Mouse (Mus musculus): Measurements from ENCODE around the gene Rbms3.

Rbms3 gene

DNA sequence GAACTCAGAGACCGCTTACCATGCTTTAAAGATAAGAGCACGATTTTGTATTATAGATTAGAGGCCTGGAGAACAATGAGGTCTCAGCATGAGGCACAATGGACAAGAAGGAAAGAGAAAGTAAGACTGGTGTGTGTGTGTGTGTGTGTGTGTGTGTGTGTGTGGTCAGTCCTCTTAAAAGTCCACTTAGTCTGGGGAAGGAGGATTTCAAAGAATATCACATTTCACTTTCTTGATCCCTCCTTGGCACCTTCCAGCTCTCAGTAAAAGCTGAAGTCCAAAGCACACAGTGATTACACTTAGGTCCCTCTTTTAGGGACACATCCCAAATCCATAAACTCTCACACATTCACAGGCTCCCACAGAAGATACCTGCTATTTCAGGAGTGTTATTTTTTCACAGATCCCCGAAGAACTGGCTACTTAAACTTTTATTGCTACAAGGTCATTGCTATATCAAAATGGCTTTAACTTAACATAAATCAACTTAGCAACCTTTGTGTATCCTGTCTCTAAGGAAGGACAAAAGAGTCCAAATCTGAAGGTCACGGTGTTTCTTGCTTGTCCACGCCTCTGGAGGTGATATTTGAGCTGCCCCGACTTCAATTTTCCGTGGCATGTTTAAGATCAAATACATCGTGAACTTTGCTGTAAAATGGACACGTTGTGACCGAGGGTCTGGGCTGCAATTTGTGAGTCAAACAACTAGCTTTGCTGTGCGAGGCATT is 880.7 kb downstream of the Rbms3 start:
- DNase-seq (ENCODE audit: low read depth): no peak

GRCm38 (mm10) chr9:116748346-116748745 is 881.4 kb downstream of the Rbms3 start:
- DNase-seq (ENCODE audit: low read depth): no peak

DNA sequence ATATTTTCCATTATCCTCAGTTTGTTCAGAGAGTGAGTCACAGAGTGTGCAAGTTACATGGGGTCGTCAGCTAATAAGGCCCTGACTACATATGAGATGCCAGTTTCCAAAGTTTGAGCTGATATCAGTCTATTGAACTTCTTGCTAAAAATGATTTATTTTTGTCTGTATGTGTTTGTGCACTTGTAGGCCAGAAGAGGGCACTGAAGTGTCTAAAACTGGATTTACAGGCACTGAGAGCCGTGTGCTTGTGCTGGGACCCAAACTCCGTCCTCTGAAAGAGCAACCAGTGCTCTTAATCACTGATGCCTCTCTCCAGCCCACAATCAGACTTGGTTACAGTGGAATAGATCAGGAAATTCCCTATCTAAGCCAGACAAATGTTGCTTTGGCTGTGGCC is 882.8 kb downstream of the Rbms3 start:
- DNase-seq (ENCODE audit: low read depth): no peak

DNA sequence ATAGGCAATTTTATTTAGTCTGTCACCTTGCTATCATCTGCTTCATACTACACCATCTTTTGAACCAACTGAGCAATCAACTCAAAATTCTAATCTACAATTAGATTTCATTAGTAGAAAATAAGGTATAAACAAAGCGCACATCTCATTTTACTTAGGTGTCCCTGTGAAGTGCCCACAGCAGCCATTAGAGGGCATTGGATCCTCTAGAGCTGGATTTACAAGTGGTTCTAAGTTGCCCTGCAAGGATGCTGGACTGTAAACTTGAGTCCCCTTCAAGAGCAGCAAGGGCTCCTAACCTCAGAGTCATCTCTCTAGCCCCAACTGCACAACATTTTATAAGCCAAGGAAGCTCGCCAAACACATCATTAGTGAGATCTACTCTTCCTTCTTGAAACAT is 891.9 kb downstream of the Rbms3 start:
- no peak for DNase-seq (ENCODE audit: low read depth)

- no peak for DNase-seq (ENCODE audit: low read depth)
Measured at GRCm38 (mm10) chr9:116729172-116729571, 900.5 kb downstream of the Rbms3 start.

GRCm38 (mm10) chr9:116728655-116729054 is 901.1 kb downstream of the Rbms3 start:
- DNase-seq (ENCODE audit: low read depth): peak; percentile 27

- no peak for DNase-seq (ENCODE audit: low read depth)
Measured at GRCm38 (mm10) chr9:116728093-116728492, 901.6 kb downstream of the Rbms3 start.

- DNase-seq (ENCODE audit: low read depth): no peak
Measured at GRCm38 (mm10) chr9:116724581-116724980, 905.1 kb downstream of the Rbms3 start.

DNA sequence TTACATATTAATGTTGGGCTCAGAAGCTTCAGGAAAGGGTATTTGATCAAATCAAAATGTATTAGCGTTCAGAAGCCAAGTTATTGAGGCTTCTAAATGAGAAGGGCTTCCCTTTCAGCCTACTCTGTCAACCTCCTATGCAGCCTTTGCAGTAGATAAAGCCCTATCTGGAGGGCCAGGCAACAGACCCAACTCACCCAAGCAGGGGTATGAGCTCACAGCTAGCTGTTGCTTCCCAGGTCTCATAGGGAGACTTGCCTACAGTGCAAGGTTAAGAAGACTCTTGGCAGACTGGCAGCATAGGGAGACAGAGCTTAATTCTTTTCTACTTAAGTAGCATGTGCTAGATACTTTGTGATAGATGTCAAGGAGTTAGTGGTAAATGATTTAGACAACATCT is 926.6 kb downstream of the Rbms3 start:
- DNase-seq (ENCODE audit: low read depth): no peak

DNA sequence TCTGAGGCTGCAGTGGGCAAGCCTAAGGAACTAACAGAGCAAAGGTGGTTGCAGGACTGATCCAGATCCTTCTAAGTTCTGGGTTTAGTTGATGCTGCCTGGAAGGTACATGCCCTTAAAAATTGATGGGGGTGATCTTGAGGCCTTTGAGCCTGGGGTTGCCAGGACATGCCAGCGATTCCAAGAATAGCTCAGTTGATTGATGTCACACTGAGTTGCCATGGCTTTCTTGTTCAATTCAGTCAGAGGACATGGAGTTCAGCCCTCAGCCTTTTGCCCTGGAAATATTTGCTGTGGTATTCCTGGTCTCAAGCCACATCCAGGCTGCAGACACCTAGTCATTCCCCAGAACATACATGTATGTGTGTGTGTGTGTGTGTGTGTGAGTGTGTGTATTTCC is 927.1 kb downstream of the Rbms3 start:
- no peak for DNase-seq (ENCODE audit: low read depth)

GRCm38 (mm10) chr9:116701511-116702179 is 928.1 kb downstream of the Rbms3 start:
- no peak for DNase-seq (ENCODE audit: low read depth)

DNA sequence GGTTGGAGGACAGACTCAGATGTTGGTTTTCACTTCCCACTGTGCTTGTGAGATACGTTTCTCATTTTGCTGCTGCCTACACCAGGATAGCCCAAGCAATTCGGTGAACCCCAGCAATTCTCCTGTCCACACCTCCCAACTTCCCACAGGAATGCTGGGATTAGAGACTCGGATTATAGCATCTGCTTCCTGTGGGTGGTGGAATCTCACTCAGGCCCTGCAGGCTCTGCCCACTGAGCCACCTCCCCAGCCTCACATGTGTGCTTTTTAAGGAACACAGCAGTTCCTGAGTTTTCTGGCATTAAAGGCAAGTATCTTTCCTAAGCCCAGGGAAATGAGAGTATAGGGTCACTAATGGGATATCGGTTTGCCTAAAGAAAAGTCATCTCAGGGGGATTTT is 941.1 kb downstream of the Rbms3 start:
- no peak for DNase-seq (ENCODE audit: low read depth)

DNA sequence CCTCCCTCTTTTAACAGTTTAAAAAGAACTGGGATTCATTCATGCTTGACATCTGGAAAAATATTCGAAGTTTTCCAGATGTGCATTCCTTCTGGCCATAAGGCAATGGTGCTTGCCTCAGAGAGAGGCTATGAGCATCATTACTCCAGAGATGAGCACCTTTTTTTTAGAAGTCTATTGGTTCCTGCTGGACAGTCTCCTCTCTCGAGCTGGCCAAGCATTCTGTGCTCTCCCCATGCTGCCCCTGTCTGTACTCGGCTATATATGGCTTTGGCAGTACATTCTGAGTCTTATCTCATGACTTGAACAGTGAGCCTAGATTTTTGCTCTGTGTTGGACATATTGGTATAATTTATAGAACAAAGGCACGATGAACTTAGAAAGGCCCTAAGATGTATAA is 952.6 kb downstream of the Rbms3 start:
- DNase-seq (ENCODE audit: low read depth): peak; percentile 3

DNA sequence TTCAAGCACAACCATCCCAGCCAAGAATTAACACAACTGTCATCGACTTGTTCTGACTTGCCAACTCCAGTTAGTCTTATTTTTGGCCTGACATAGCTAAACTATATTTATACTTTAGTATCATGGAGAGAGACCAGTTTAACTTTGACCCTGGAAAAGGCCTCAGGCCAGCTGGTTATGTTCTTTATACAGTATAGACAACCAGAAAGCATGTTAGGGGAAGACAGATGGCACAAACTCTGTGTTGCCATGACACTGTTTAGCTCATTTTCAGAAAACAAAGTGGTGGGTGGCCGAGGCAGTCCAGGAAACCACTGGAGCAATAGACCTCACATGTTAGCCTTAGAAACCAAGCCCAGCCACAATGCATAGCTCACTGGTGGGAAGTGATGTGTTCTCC is 953.3 kb downstream of the Rbms3 start:
- DNase-seq (ENCODE audit: low read depth): peak; percentile 52

DNA sequence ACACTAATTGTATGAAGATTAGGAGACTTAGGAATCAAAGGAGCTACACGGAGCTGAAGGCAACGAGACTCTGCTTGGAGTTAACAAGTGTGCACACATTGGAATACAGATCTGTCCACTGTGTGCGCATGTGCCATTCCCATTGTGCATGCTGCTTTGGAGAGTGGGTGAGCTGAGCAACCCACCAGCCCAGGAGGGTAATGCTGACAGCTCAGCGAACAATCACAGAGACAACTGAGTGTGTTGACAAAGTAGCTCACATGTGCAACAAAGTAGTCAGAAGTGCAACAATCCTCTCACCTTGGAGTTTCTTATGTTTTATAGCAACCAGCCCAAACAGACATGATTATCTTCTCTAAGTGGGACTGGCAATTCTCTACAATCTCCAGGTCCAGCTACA is 955.5 kb downstream of the Rbms3 start:
- DNase-seq (ENCODE audit: low read depth): no peak

DNA sequence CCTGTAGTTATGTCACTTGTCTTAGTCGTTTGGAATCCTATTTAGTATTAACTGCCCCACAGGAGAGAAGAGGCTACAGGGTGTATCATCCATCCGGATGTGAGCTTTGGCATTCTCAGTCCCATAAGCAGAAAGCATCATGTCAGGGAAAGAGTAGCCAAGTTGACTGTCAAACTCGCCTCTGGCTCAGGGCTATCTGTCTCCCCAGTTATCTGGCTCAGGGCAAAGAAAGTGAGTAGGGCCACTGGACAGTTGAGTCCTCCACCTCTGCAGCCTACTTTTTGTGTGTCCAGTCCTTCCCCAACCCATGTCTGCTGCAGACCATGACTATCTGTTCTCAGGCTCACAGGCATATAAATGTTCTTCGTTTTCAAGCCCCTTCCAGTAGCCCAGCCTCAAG is 968.7 kb downstream of the Rbms3 start:
- no peak for DNase-seq (ENCODE audit: low read depth)

DNA sequence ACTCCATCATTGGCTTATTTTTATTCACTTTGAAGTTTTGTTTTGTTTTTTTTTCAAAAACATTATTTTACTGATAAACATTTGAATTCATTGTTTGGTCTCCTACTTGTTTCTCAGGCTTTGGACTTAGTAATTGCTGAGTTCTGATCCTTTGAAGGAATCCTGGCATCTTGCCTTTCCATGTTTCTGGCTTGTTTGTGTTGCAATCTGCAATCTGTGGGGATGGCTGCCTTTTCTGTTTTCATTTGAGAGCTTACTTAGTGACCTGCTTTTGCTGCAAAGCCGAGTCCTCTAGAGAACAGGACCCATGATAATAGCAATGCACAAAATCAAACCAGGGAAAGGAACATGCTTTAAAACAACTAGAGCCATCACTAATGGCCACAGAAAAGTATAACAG is 969.8 kb downstream of the Rbms3 start:
- DNase-seq (ENCODE audit: low read depth): peak; percentile 9

- DNase-seq (ENCODE audit: low read depth): no peak
Measured at GRCm38 (mm10) chr9:116657141-116657540, 972.6 kb downstream of the Rbms3 start.

DNA sequence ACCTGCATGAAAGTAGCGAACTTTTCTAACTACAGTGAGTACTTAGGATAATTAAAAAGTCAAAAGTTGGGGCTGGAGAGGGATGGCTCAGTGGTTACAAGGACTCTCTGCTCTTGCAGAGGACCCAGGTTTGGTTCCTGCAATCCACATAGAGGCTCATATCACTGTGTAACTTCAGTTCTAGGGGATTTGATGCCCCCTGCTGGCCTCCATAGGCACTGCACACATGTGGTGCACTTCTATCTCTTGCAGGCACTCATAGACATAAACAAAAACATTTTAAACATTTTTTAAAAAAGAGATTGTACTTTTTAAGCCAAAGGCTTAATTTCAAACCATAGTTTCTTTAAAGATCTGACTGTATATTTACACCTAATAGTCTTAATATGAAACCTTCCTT is 978.3 kb downstream of the Rbms3 start:
- DNase-seq (ENCODE audit: low read depth): no peak

GRCm38 (mm10) chr9:116649955-116650354 is 979.8 kb downstream of the Rbms3 start:
- no peak for DNase-seq (ENCODE audit: low read depth)

GRCm38 (mm10) chr9:116649086-116649792 is 980.5 kb downstream of the Rbms3 start:
- no peak for DNase-seq (ENCODE audit: low read depth)

DNA sequence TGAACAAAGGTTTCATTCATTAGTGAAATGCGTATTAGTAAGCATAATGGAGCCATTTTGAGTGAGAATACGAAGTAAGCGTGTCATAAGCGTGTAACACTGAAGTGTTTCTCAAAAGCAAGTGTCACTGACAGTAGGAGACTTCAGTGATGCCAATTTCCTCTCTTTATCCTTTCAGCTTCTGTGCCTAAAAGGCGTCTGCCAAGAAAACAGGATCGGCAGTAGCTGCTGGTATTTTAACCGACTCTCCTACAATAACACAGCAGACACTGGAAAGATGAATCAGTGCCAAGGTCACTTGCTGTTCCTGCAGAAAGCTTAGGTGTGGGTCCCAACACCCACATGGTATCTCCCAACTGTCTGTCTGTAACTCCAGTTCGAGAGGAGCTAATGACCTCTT is 985.1 kb downstream of the Rbms3 start:
- no peak for DNase-seq (ENCODE audit: low read depth)

- DNase-seq (ENCODE audit: low read depth): no peak
Measured at GRCm38 (mm10) chr9:116640302-116640679, 989.4 kb downstream of the Rbms3 start.
